Mouse (Mus musculus) lung, postnatal 25 days (tissue): ENCODE measurements around the gene Efemp2.

ENCODE experiments used
- DNase-seq: peaks from one replicate; pipeline ENCODE4 v3.0.0; 2022; ENCODE audit warnings: low spot score

Gene Efemp2

GRCm38 (mm10) chr19:5473720-5474119 is at the start of gene Efemp2:
Gene Efemp2, plus strand, starts transcription at chr19:5473954.
- peak; percentile 92 for DNase-seq

- DNase-seq = peak; percentile 91
Observed at GRCm38 (mm10) chr19:5424092-5424781, 49.5 kb upstream of the Efemp2 start.

- DNase-seq = peak; percentile 90
Observed at GRCm38 (mm10) chr19:5424782-5425741, 48.7 kb upstream of the Efemp2 start, which contains the start of the genes Drap1 and AI837181. Gene Drap1, minus strand, starts transcription at chr19:5424979. Gene AI837181, plus strand, starts transcription at chr19:5425144.

- no peak for DNase-seq
Observed at GRCm38 (mm10) chr19:5425906-5426565, 47.7 kb upstream of the Efemp2 start.

GRCm38 (mm10) chr19:5426640-5427290 is 47.0 kb upstream of the Efemp2 start:
- DNase-seq = no peak

- peak; percentile 67 for DNase-seq
Observed at GRCm38 (mm10) chr19:5428083-5428482, 45.7 kb upstream of the Efemp2 start.

- no peak for DNase-seq
Observed at GRCm38 (mm10) chr19:5429219-5429618, 44.5 kb upstream of the Efemp2 start.

GRCm38 (mm10) chr19:5429806-5430205 is 43.9 kb upstream of the Efemp2 start:
- DNase-seq = no peak

- no peak for DNase-seq
Observed at GRCm38 (mm10) chr19:5430408-5430807, 43.3 kb upstream of the Efemp2 start.

- DNase-seq = peak; percentile 60
Observed at GRCm38 (mm10) chr19:5431911-5432464, 41.8 kb upstream of the Efemp2 start.

- peak; percentile 70 for DNase-seq
Observed at GRCm38 (mm10) chr19:5432992-5433852, 40.5 kb upstream of the Efemp2 start.

GRCm38 (mm10) chr19:5433951-5434350 is 39.8 kb upstream of the Efemp2 start:
- no peak for DNase-seq

GRCm38 (mm10) chr19:5444371-5444908 is 29.3 kb upstream of the Efemp2 start:
- no peak for DNase-seq

- no peak for DNase-seq
Observed at GRCm38 (mm10) chr19:5444954-5445353, 28.8 kb upstream of the Efemp2 start.

- no peak for DNase-seq
Observed at GRCm38 (mm10) chr19:5445747-5446146, 28.0 kb upstream of the Efemp2 start.

- peak; percentile 68 for DNase-seq
Observed at GRCm38 (mm10) chr19:5447515-5448353, 26.0 kb upstream of the Efemp2 start, which contains the start of gene Fosl1. Gene Fosl1, plus strand, starts transcription at chr19:5447547.

- no peak for DNase-seq
Observed at GRCm38 (mm10) chr19:5448354-5449150, 25.2 kb upstream of the Efemp2 start.

GRCm38 (mm10) chr19:5449673-5450072 is 24.1 kb upstream of the Efemp2 start:
- no peak for DNase-seq
